Mouse (Mus musculus): ENCODE measurements around the gene Bach1.

GRCm38 (mm10) chr16:87728703-87729102 is 30.0 kb downstream of the Bach1 start:
- TF ChIP-seq CTCF (IDR thresholded peaks at IDR 0.05; ENCODE audit: low read depth, low read length) = no peak
- no peak for TF ChIP-seq POLR2A (IDR thresholded peaks at IDR 0.05; ENCODE audit: extremely low read depth, insufficient read depth, low read length)
